Mouse (Mus musculus) megakaryocyte-erythroid progenitor cell, adult 5-6 weeks (primary cell): ENCODE measurements around the gene Ttll11. TPM values are rescaled to one million over a fixed set of nuclear protein-coding genes. Genes with fewer than 3 reads are reported as not detected.

Experiments used
- ATAC-seq: replicated peaks from 2 replicates; pipeline ENCODE4 v1.8.0; 2016; ENCODE audit warnings: mild to moderate bottlenecking, inconsistent platforms; ENCODE audit not compliant: severe bottlenecking, poor library complexity, low FRiP score, low TSS enrichment
- total RNA-seq, 2 experiments: library from RNA; stranded (forward) in 1 of 2; stranded (reverse) in 1 of 2; fragments of 200-1000, 215-1000 nt in 1 of 2; fragments of >200 nt in 1 of 2; fragmentation: Nextera tagmentation in 1 of 2; gene quantifications; 2 replicates each; pipeline ENCODE4 v1.2.3; 2014 to 2017

Ttll11 gene
- total RNA-seq, 2 experiments from 2014 or later = 0.23 to 0.55 TPM

GRCm38 (mm10) chr2:35977749-35978148 is 2.0 kb downstream of the Ttll11 start:
- ATAC-seq = peak; percentile 30; the same call in 1 of the 2 replicates

GRCm38 (mm10) chr2:35972259-35973001 is 7.3 kb downstream of the Ttll11 start:
- no peak for ATAC-seq

GRCm38 (mm10) chr2:35965883-35966513 is 13.7 kb downstream of the Ttll11 start:
- ATAC-seq = no peak

- ATAC-seq = no peak
Observed at GRCm38 (mm10) chr2:35963280-35963679, 16.4 kb downstream of the Ttll11 start.

GRCm38 (mm10) chr2:35961593-35962127 is 18.1 kb downstream of the Ttll11 start:
- no peak for ATAC-seq

GRCm38 (mm10) chr2:35957471-35958140 is 22.1 kb downstream of the Ttll11 start:
- ATAC-seq = no peak

GRCm38 (mm10) chr2:35955211-35955610 is 24.5 kb downstream of the Ttll11 start:
- no peak for ATAC-seq

GRCm38 (mm10) chr2:35952187-35952958 is 27.3 kb downstream of the Ttll11 start:
- ATAC-seq = no peak

GRCm38 (mm10) chr2:35944896-35945295 is 34.8 kb downstream of the Ttll11 start:
- ATAC-seq = no peak

GRCm38 (mm10) chr2:35942960-35943359 is 36.8 kb downstream of the Ttll11 start:
- ATAC-seq = no peak

GRCm38 (mm10) chr2:35935045-35935444 is 44.7 kb downstream of the Ttll11 start:
- ATAC-seq = no peak

GRCm38 (mm10) chr2:35933116-35933515 is 46.6 kb downstream of the Ttll11 start:
- ATAC-seq = no peak

GRCm38 (mm10) chr2:35931619-35932018 is 48.1 kb downstream of the Ttll11 start:
- no peak for ATAC-seq

GRCm38 (mm10) chr2:35930498-35931149 is 49.1 kb downstream of the Ttll11 start:
- peak; percentile 47; the same call in 1 of the 2 replicates for ATAC-seq

GRCm38 (mm10) chr2:35928133-35928532 is 51.6 kb downstream of the Ttll11 start:
- no peak for ATAC-seq

- ATAC-seq = no peak
Observed at GRCm38 (mm10) chr2:35924947-35925346, 54.8 kb downstream of the Ttll11 start.

- no peak for ATAC-seq
Observed at GRCm38 (mm10) chr2:35922956-35923355, 56.8 kb downstream of the Ttll11 start.

- no peak for ATAC-seq
Observed at GRCm38 (mm10) chr2:35912090-35912489, 67.6 kb downstream of the Ttll11 start.

- no peak for ATAC-seq
Observed at GRCm38 (mm10) chr2:35911675-35912074, 68.0 kb downstream of the Ttll11 start.
